Mouse (Mus musculus) liver, embryonic 11.5 days (tissue): ENCODE results near the gene Cpeb2. TPM values are rescaled to one million over a fixed set of nuclear protein-coding genes. Genes with fewer than 3 reads are reported as not detected.

Experiments used
- ATAC-seq: fragments of 200-750 bp; cut with Nextera tagmentation; replicated peaks from 2 replicates; pipeline ENCODE4 v1.8.0; 2017; ENCODE audit warnings: moderate number of reproducible peaks, mild to moderate bottlenecking, moderate TSS enrichment, moderate library complexity; ENCODE audit not compliant: low FRiP score
- DNase-seq: peaks from one replicate; pipeline ENCODE4 v3.0.0-alpha.2; 2017; ENCODE audit warnings: low spot score
- H3K27ac ChIP-seq: fragments of 300-500 bp; sonication (generic); 2 replicates; pipeline ENCODE4 v1.5.1; 2014; ENCODE audit warnings: mild to moderate bottlenecking, low read depth, low read length, control low read depth
- H3K27me3 ChIP-seq: fragments of 300-500 bp; sonication (generic); replicated peaks from 2 replicates; pipeline ENCODE4 v1.6.1; 2014; ENCODE audit warnings: low read length, mixed read lengths; ENCODE audit not compliant: control insufficient read depth, insufficient read depth
- H3K36me3 ChIP-seq: fragments of 300-500 bp; sonication (generic); 2 replicates; pipeline ENCODE4 v1.6.1; 2014; ENCODE audit warnings: mild to moderate bottlenecking, low read length, moderate library complexity, mixed read lengths; ENCODE audit not compliant: control insufficient read depth, insufficient read depth
- H3K4me1 ChIP-seq: fragments of 300-500 bp; sonication (generic); replicated peaks from 2 replicates; pipeline ENCODE4 v1.6.1; 2014; ENCODE audit warnings: low read length, mixed read lengths; ENCODE audit not compliant: control insufficient read depth, insufficient read depth
- H3K4me2 ChIP-seq: fragments of 300-500 bp; sonication (generic); 2 replicates; pipeline ENCODE4 v1.6.1; 2014; ENCODE audit warnings: mild to moderate bottlenecking, control low read depth, moderate library complexity
- H3K4me3 ChIP-seq: fragments of 300-500 bp; sonication (generic); 2 replicates; pipeline ENCODE4 v1.5.1; 2014; ENCODE audit warnings: low read depth, low read length, control low read depth
- H3K9ac ChIP-seq: fragments of 300-500 bp; sonication (generic); 2 replicates; pipeline ENCODE4 v1.6.1; 2014; ENCODE audit warnings: low read depth, low read length, control low read depth
- H3K9me3 ChIP-seq: fragments of 300-500 bp; sonication (generic); 2 replicates; pipeline ENCODE4 v1.6.1; 2016; ENCODE audit warnings: low read length, inconsistent platforms, mixed read lengths; ENCODE audit not compliant: control insufficient read depth
- WGBS: fragments of 180-500 bp; shearing (Covaris S2); extraction: QIAGEN DNeasy Blood & Tissue Kit; methylation state at CpG from one replicate; pipeline ENCODE4 v1.1.7; 2014; 5-methylcytosine and 5-hydroxymethylcytosine counted together
- polyA plus RNA-seq: library from polyadenylated mRNA; unstranded; fragments of >200 nt; fragmentation: Nextera tagmentation; extraction: Ambion mirVana; gene quantifications from 2 replicates; pipeline ENCODE4 v1.2.1, GENCODE M21; 2014

Gene Cpeb2
- polyA plus RNA-seq, 1 experiment from 2014 or later, result 1.5 TPM

- no peaks in the 10 kb centered on the region for H3K4me1 ChIP-seq
- no peak for ATAC-seq
- H3K9ac ChIP-seq, result no peak overlapping the region
- no peaks in the 10 kb centered on the region for H3K36me3 ChIP-seq
- no peak overlapping the region for H3K27ac ChIP-seq
- no peaks in the 10 kb centered on the region for H3K9me3 ChIP-seq
- 64% methylated on average over 6 of the region's 6 CpGs for WGBS
- no peak overlapping the region for H3K4me2 ChIP-seq
- no peak for DNase-seq
- H3K27me3 ChIP-seq, result no peaks in the 10 kb centered on the region
- H3K4me3 ChIP-seq, result no peak overlapping the region
These were observed 14.0 kb downstream of the Cpeb2 start for GRCm38 (mm10) chr5:43246954-43247353.

GRCm38 (mm10) chr5:43248001-43248430, 15.0 kb downstream of the Cpeb2 start:
- no peaks in the 10 kb centered on the region for H3K4me1 ChIP-seq
- 74% methylated on average over 3 of the region's 3 CpGs for WGBS
- no peak overlapping the region for H3K9ac ChIP-seq
- no peak overlapping the region for H3K27ac ChIP-seq
- no peaks in the 10 kb centered on the region for H3K9me3 ChIP-seq
- ATAC-seq (no peak), DNase-seq (no peak)
- H3K27me3 ChIP-seq, result no peaks in the 10 kb centered on the region
- H3K36me3 ChIP-seq, result no peaks in the 10 kb centered on the region
- H3K4me3 ChIP-seq, result no peak overlapping the region
- H3K4me2 ChIP-seq, result no peak overlapping the region

- Histone ChIP-seq H3K4me3 (no peak overlapping the region), H3K4me1 (no peaks in the 10 kb centered on the region), H3K27ac (no peak overlapping the region), H3K9me3 (no peaks in the 10 kb centered on the region), H3K4me2 (no peak overlapping the region), H3K9ac (no peak overlapping the region), H3K27me3 (no peaks in the 10 kb centered on the region), H3K36me3 (no peaks in the 10 kb centered on the region)
- ATAC-seq (no peak), DNase-seq (no peak)
- 80% methylated on average over 2 of the region's 2 CpGs for WGBS
These were observed 24.5 kb downstream of the Cpeb2 start for GRCm38 (mm10) chr5:43257490-43257889.

- ATAC-seq, result no peak
- WGBS, result 86% methylated on average over 3 of the region's 3 CpGs
These were observed 25.6 kb downstream of the Cpeb2 start for GRCm38 (mm10) chr5:43258472-43259142.

GRCm38 (mm10) chr5:43261814-43262213, 28.8 kb downstream of the Cpeb2 start:
- no peak for DNase-seq
- H3K27me3 ChIP-seq, result no peaks in the 10 kb centered on the region
- no peak overlapping the region for H3K4me2 ChIP-seq
- no peaks in the 10 kb centered on the region for H3K9me3 ChIP-seq
- no peak overlapping the region for H3K27ac ChIP-seq
- 88% methylated on average over 6 of the region's 6 CpGs for WGBS
- no peaks in the 10 kb centered on the region for H3K36me3 ChIP-seq
- no peak for ATAC-seq
- no peak overlapping the region for H3K4me3 ChIP-seq
- H3K9ac ChIP-seq, result no peak overlapping the region
- no peaks in the 10 kb centered on the region for H3K4me1 ChIP-seq

More at GRCm38 (mm10) chr5:43258472-43259142, 25.6 kb downstream of the Cpeb2 start:
- H3K9me3 ChIP-seq, result no peaks in the 10 kb centered on the region
- H3K36me3 ChIP-seq, result no peaks in the 10 kb centered on the region
- H3K4me2 ChIP-seq, result no peak overlapping the region
- no peaks in the 10 kb centered on the region for H3K4me1 ChIP-seq
- DNase-seq, result no peak
- no peak overlapping the region for H3K9ac ChIP-seq
- H3K4me3 ChIP-seq, result no peak overlapping the region
- no peaks in the 10 kb centered on the region for H3K27me3 ChIP-seq
- H3K27ac ChIP-seq, result no peak overlapping the region

GRCm38 (mm10) chr5:43263951-43264350, 31.0 kb downstream of the Cpeb2 start:
- no peaks in the 10 kb centered on the region for H3K9me3 ChIP-seq
- DNase-seq (no peak), ATAC-seq (no peak)
- no peak overlapping the region for H3K4me2 ChIP-seq
- no peaks in the 10 kb centered on the region for H3K36me3 ChIP-seq
- 89% methylated on average over 4 of the region's 4 CpGs for WGBS
- no peaks in the 10 kb centered on the region for H3K4me1 ChIP-seq
- H3K27ac ChIP-seq, result no peak overlapping the region
- no peaks in the 10 kb centered on the region for H3K27me3 ChIP-seq
- no peak overlapping the region for H3K9ac ChIP-seq
- no peak overlapping the region for H3K4me3 ChIP-seq

- no peaks in the 10 kb centered on the region for H3K27me3 ChIP-seq
- no peak for ATAC-seq
- DNase-seq, result no peak
- H3K4me1 ChIP-seq, result no peaks in the 10 kb centered on the region
- H3K4me3 ChIP-seq, result no peak overlapping the region
- H3K36me3 ChIP-seq, result no peaks in the 10 kb centered on the region
- H3K4me2 ChIP-seq, result no peak overlapping the region
- no peak overlapping the region for H3K9ac ChIP-seq
- WGBS, result 80% methylated on average over 2 of the region's 2 CpGs
- no peaks in the 10 kb centered on the region for H3K9me3 ChIP-seq
- no peak overlapping the region for H3K27ac ChIP-seq
These were observed 31.7 kb downstream of the Cpeb2 start for GRCm38 (mm10) chr5:43264696-43265095.

- ATAC-seq, result no peak
- H3K9me3 ChIP-seq, result no peaks in the 10 kb centered on the region
- H3K4me2 ChIP-seq, result no peak overlapping the region
- no peak overlapping the region for H3K9ac ChIP-seq
- no peak for DNase-seq
- 91% methylated on average over 1 of the region's 1 CpGs for WGBS
- no peaks in the 10 kb centered on the region for H3K36me3 ChIP-seq
- no peak overlapping the region for H3K4me3 ChIP-seq
- H3K4me1 ChIP-seq, result no peaks in the 10 kb centered on the region
- H3K27me3 ChIP-seq, result no peaks in the 10 kb centered on the region
- no peak overlapping the region for H3K27ac ChIP-seq
These were observed 45.0 kb downstream of the Cpeb2 start for GRCm38 (mm10) chr5:43277982-43278381.

GRCm38 (mm10) chr5:43279774-43280173, 46.8 kb downstream of the Cpeb2 start:
- WGBS, result 75% methylated on average over 3 of the region's 3 CpGs
- Histone ChIP-seq H3K27ac (no peak overlapping the region), H3K27me3 (no peaks in the 10 kb centered on the region), H3K9ac (no peak overlapping the region), H3K9me3 (no peaks in the 10 kb centered on the region), H3K36me3 (no peaks in the 10 kb centered on the region; the same call in 1 of the 2 replicates), H3K4me2 (no peak overlapping the region), H3K4me3 (no peak overlapping the region), H3K4me1 (no peaks in the 10 kb centered on the region)
- no peak for ATAC-seq
- DNase-seq, result no peak
